Mouse (Mus musculus) left cerebral cortex, adult 9 months (tissue): ENCODE measurements at regions not wholly inside any gene's neighbourhood (a gene's known extent, or its start where the extent isn't known, plus 50 kb on each side); places are given as distances from the start of the nearest gene placed in this dataset.

Experiments
- DNase-seq, 2 experiments: peaks; one replicate each; pipeline ENCODE4 v3.0.0; 2022; ENCODE audit warnings: low spot score in 2 of 2

- DNase-seq, result no peak
Observed at GRCm38 (mm10) chr2:48407876-48408275, 406.0 kb upstream of the Acvr2a start.

- DNase-seq, result no peak
Observed at GRCm38 (mm10) chr2:48409876-48410275, 404.0 kb upstream of the Acvr2a start.

DNA sequence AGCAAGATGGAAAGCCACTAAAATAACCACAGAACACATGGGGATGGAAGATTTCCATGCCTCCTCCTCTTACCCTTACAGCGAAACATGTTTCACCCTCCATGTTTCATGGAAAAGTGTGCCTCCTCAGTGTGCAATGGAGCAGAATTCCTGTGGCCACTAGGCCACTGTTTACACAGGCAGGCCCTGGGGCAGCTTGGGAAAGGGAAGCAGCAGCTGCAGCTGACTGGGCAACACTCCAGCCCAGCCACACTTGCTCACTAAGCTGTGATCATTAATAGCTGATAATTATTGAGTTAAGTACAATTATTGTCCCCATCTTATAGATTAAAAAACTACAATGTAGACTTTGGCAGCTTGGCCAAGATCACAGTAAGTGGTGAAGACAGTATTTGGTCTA is 402.5 kb upstream of the Acvr2a start:
- no peak for DNase-seq

DNA sequence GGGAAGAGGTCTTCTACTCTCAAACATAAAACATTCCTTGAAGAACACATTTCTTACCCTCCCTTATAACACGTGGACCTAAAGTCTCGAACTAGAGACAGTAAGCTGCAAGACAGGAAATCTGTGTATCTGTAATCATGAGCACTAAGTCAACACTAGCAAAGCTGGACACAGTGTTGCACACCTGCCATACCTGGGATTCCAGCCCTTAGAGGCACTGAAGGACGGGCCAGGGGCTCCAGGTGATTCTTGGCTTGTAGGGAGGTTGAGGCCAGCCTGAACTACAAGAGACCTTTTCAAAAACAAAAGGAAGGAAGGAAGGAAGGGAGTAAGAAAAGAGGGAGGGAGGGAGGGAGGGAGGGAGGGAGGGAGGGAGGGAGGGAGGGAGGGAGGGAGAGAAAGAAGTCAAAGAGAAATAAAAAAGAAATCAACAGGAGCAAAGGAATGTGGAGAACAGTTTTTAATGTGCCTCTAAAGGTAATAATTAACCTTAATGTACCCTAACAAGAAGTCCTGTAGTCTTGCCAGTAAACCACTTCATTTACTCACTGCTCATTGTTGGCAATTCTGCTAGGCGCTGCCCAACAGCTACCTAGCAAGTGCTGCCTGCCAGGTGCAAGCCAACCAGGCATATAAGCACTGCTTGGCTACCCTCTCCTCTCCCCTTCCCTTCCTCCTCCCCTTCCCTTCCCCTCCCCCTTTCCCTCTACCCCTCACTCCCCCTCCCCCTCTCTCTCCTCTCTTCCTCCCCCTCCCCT is 401.0 kb upstream of the Acvr2a start:
- no peak for DNase-seq

- no peak for DNase-seq
Observed at GRCm38 (mm10) chr2:48414596-48415481, 399.1 kb upstream of the Acvr2a start.

DNA sequence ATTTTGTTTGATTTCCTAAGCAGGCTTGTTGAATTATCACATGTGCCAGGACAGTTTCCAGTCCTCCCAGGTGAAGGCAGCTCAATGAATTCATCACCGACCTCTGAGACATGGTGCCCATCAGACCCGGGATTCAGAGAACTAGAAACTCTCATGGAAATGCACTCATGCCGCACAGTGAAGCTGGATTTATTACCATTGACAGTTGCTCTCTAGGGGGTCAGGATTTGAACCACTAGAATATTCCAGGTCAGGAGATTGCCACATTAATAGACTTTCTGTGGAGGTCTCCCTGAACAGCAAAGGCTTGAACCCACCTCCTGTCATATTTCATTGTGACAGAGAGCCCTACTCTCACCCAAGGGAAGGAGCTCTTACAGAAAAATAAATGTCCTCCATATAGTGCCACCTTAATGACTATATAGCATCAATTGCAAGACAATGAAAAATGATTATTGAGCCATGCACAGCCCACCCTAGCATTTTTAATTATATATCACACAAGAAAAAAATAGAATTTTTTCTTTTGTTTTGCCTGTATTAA is 397.6 kb upstream of the Acvr2a start:
- DNase-seq, result no peak

GRCm38 (mm10) chr2:48417000-48417596 is 396.8 kb upstream of the Acvr2a start:
- no peak for DNase-seq

GRCm38 (mm10) chr2:48420791-48421190 is 393.1 kb upstream of the Acvr2a start:
- no peak for DNase-seq

DNA sequence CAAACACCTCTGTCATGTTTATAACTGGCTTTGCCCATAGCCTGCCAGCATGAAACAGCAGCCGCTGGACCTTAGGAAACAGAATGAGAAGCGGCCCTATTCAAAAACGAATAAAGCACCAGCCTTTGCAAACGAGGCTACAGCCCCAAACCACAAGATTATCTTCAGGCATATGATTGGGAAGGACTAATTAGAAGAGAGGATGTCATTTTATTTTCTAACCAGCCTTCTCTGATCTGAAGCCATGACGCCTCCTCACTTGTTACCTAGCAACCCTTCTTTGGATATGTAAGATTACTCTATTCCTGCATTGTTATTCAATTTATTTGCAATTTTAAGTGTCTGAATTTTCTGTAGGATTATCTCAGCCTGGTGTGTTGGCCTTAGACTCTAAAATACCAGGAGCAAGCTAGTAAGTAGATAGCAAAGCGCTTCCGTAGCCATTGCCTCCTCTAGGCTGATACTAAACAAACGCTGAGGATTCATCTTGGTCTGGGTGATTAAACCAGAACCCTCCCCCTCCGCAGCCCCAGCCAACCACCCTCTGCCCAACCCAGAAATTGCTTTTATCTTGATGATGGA is 390.0 kb upstream of the Acvr2a start:
- DNase-seq, result peak; percentile 31 to 41

- DNase-seq, result no peak
Observed at GRCm38 (mm10) chr2:48424562-48424961, 389.3 kb upstream of the Acvr2a start.

DNA sequence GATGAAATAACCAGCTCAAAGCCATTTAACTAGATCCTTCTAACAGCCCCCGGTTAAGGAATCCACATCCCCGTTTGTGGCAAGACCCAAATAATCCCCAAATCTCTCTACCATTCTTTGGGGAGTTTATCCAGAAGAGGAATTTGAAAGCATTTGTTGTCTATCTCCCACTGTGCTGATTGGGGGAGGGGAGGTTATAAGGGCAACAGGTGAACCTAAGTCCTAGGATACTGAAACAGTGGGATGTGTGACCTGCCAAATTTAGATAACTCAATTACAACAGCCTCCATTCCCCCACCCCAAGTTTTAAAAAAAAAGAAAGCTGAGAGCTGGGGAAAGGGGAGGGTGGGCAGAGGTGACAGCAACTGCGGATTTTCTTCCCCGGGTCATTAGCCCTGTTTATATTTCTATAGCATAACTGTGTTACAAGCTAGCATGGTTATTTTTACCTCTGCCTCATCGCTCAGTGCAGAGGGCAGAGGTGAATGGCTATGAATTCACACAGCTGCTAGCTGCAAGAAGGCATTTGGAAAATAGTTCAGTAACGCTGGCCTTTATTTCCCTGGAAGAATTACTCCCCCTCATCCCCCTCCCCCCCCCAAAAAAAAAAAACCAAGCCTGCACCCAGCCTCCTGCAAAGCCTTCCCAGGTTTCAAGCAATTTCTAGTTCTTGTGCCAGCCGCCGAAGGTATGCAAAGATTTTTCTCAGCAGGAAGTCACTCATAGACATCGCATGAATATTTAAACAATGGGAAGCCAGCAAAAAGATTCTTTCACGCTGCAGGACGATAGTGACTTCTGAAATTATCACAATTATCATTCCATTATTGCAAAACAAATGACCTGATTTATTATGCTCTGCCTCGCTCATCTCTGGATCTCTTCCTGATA is 388.5 kb upstream of the Acvr2a start:
- DNase-seq, result no peak

DNA sequence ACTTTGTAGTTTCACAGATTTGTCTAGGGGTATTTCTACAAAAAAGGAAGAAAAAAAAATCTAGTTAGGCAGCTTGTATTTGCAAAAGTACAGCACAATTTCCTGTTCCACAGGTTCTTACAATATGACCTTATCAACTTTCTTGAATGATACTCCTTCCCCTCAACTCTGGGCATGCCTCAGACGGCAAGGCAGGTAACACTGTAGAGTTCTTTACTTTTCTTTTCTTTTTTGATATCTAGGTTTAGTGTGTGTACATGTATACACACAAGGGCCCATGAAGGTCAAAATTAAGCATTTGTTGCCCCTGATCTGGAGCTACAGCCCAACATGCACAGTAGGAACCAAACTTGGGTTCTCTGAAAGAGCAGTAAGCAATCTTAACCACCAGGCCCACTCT is 381.4 kb upstream of the Acvr2a start:
- no peak for DNase-seq

DNA sequence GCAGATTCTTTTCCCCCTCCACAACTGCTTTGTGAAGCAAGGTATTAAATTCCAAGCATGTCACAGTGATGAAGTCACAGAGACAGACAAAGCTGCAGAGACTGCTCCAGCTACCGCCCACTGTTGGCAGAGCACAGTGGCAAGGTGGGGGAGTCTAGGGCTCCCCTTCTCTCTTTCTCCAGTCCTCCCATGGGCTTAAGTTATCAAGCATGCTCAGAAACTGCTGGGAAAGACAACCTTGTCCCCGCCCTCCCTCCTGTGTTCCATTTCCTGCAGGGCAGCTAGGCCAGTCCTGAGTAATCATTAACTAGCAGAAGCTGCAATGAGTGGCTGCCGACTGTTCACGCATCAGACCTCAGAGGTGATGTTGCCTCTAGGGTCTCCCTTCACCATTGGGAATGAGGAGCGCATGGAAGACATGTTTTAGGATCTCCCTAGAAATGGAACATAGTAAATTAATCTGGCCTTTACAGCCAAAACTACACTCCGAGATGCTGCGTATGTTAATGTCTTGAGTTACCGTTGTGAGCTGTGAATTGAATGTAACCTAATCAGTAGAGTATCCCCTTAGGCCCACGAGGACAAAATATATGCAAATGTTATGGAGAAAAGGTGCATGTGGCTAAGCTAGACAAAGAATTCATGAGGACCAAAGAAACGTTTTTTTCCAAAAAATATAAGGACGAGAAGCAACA is 372.5 kb upstream of the Acvr2a start:
- no peak for DNase-seq

GRCm38 (mm10) chr2:48441991-48442544 is 371.8 kb upstream of the Acvr2a start:
- no peak for DNase-seq

DNA sequence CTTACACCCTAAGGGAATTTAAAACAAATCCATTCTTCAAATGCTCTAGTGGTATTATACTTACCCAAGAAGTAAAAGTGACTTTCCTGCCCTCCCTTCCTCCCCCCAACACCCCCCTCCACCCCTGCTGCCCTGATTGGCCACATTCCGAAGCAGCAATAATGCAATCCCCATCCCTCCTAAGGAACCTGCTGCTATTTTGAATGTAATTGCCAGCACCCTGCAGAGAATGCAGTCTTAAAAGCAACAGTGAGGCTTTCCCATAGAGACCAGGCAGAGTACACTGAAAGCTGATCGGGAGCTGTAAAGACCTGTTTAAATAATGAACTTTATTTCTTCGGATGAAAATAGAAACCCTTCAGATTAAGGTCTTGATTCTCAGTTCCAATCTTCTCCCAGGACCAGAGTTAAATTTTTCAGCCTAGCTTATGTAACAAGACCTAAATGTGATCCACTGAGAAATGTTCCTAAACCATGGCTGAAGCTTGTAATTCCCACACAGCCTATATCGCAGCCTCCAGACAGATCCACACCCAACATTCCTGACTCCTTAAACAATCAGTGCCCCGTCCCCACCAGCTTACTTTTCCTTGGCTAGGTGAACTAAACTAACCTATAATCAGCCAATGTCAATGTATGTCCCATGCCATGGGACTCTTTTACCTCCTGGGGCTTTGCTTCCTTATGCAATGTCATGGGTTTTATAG is 367.9 kb upstream of the Acvr2a start:
- no peak for DNase-seq

DNA sequence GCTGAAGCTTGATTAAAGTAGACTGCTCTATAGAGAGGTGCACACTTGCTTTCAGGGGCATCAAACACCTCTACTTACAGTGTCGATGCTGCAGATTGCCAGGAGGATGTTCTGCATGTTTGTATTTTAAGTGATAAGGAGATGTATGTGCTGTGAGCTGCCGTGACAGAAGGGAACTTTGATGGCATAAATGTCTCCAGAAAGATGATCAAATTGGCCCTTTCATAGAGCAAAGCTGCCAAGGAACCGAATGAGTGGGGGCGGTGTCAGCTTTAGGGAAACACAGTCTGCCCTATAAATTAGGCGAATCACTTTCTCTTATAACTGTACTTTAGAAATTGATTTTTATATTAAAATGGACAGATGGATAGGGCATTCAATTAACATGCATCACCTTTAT is 367.3 kb upstream of the Acvr2a start:
- no peak for DNase-seq

- no peak for DNase-seq
Observed at GRCm38 (mm10) chr2:48449165-48449842, 364.6 kb upstream of the Acvr2a start.
